8 mouse cellular contexts compared by ENCODE assay signal in genomic region chr3:88483621-88484020, GRCm38 (mm10). TPM values are rescaled to one million over a fixed set of nuclear protein-coding genes. Genes with fewer than 3 reads are reported as not detected.
A peak's percentile ranks its signal among the peaks of the same experiment; 100 is the strongest.
DNase-seq lines count a peak whose midpoint lies in the region; ATAC-seq lines count a peak whose summit lies in the region.

No protein-coding gene starts in this region.

- H3K27ac ChIP-seq in heart, embryonic 10.5 days = peak overlapping the region; percentile 16; the same call in 1 of the 2 replicates
- H3K27ac ChIP-seq in lung, embryonic 16.5 days (ENCODE audit: low read length) = no peak overlapping the region

- peaks cover 18% of the 10 kb centered on the region for H3K4me1 ChIP-seq in heart, embryonic 10.5 days
- H3K4me1 ChIP-seq in lung, embryonic 16.5 days (replicated peaks; ENCODE audit: control insufficient read depth, insufficient read depth, low read length) = peaks cover 1% of the 10 kb centered on the region; the same call in 1 of the 2 replicates

- no peaks in the 10 kb centered on the region for H3K9me3 ChIP-seq in heart, embryonic 10.5 days
- no peaks in the 10 kb centered on the region for H3K9me3 ChIP-seq in lung, embryonic 16.5 days (ENCODE audit: control insufficient read depth, low read length)

- no peak overlapping the region for H3K9ac ChIP-seq in lung, embryonic 16.5 days (ENCODE audit: low read length)

- peak; percentile 78 for DNase-seq in CD4-positive helper T cell, adult 2 months (ENCODE audit: low read depth, low spot score)
- DNase-seq in embryo, embryonic 11 days = peak; percentile 86
- no peak for DNase-seq in heart, embryonic 10.5 days (ENCODE audit: low spot score)
- DNase-seq in kidney, postnatal 36 days = peak; percentile 75 to 89
- DNase-seq in ovary, postnatal 14 days (ENCODE audit: low spot score) = peak; percentile 75
- peak; percentile 86 for DNase-seq in thymus, postnatal 14 days

- H3K4me2 ChIP-seq in lung, embryonic 16.5 days (ENCODE audit: low read depth, low read length) = no peak overlapping the region

- H3K27me3 ChIP-seq in heart, embryonic 10.5 days (ENCODE audit: insufficient read depth, poor library complexity, severe bottlenecking) = peaks cover 75% of the 10 kb centered on the region
- H3K27me3 ChIP-seq in lung, embryonic 16.5 days (ENCODE audit: control insufficient read depth, insufficient read depth, low read depth, low read length) = peaks cover 19% of the 10 kb centered on the region; the same call in 1 of the 2 replicates

- H3K4me3 ChIP-seq in heart, embryonic 10.5 days = no peak overlapping the region
- no peak overlapping the region for H3K4me3 ChIP-seq in lung, embryonic 16.5 days (ENCODE audit: low read length)

- 5% methylated on average over 5 of the region's 5 CpGs for WGBS in heart, embryonic 10.5 days
- WGBS in lung, embryonic 16.5 days = 6% methylated on average over 5 of the region's 5 CpGs

- ATAC-seq in activated CD4-positive, CD25-positive, alpha-beta regulatory T cell, adult 4 months = peak; percentile 63
- ATAC-seq in lung, embryonic 16.5 days (ENCODE audit: low read depth) = peak; percentile 62

- peaks cover 40% of the 10 kb centered on the region for H3K36me3 ChIP-seq in heart, embryonic 10.5 days
- H3K36me3 ChIP-seq in lung, embryonic 16.5 days (ENCODE audit: control insufficient read depth, insufficient read depth, low read length) = peaks cover 22% of the 10 kb centered on the region

RNA-seq across cellular contexts. Expression of gene Sema4a, which starts 22.6 kb away (rescaled TPM):
- 10 to 100 TPM; 31.5 to 44.8 TPM for polyA plus RNA-seq in activated CD4-positive, CD25-positive, alpha-beta regulatory T cell, adult 4 months (2017; shearing (Covaris generic))
- polyA plus RNA-seq in heart, embryonic 10.5 days (2016; fragmentation: Nextera tagmentation; extraction: Ambion mirVana) = 1.7 and 4.3 TPM in 2 replicates
- 6.3 TPM in 2 replicates for polyA plus RNA-seq in lung, embryonic 16.5 days (2015; fragmentation: Nextera tagmentation; extraction: Ambion mirVana)

RNA-seq across cellular contexts. Expression of gene Lmna, which starts 26.1 kb away (rescaled TPM):
- 1 to 10 TPM; 4.6 to 6.4 TPM for polyA plus RNA-seq in activated CD4-positive, CD25-positive, alpha-beta regulatory T cell, adult 4 months (2017; shearing (Covaris generic))
- polyA plus RNA-seq in heart, embryonic 10.5 days (2016; fragmentation: Nextera tagmentation; extraction: Ambion mirVana) = 57.7 and 80.7 TPM in 2 replicates
- 148 and 150 TPM in 2 replicates for polyA plus RNA-seq in lung, embryonic 16.5 days (2015; fragmentation: Nextera tagmentation; extraction: Ambion mirVana)

RNA-seq across cellular contexts. Expression of gene Mex3a, which starts 48.6 kb away (rescaled TPM):
- under 1 TPM; 0.10 to 0.81 TPM for polyA plus RNA-seq in activated CD4-positive, CD25-positive, alpha-beta regulatory T cell, adult 4 months (2017; shearing (Covaris generic))
- polyA plus RNA-seq in heart, embryonic 10.5 days (2016; fragmentation: Nextera tagmentation; extraction: Ambion mirVana) = 11.6 and 22.8 TPM in 2 replicates
- 13.1 and 13.5 TPM in 2 replicates for polyA plus RNA-seq in lung, embryonic 16.5 days (2015; fragmentation: Nextera tagmentation; extraction: Ambion mirVana)

RNA-seq across cellular contexts. Expression of gene Slc25a44, which starts 58.7 kb away (rescaled TPM):
- polyA plus RNA-seq in activated CD4-positive, CD25-positive, alpha-beta regulatory T cell, adult 4 months (2017; shearing (Covaris generic)) = 10 to 100 TPM; 12.8 to 16.7 TPM
- polyA plus RNA-seq in heart, embryonic 10.5 days (2016; fragmentation: Nextera tagmentation; extraction: Ambion mirVana) = 16.8 and 17.5 TPM in 2 replicates
- polyA plus RNA-seq in lung, embryonic 16.5 days (2015; fragmentation: Nextera tagmentation; extraction: Ambion mirVana) = 15.2 and 16.0 TPM in 2 replicates
